Mouse (Mus musculus): ENCODE data around the gene Hist4h4.
"Not testable (repeated sequence)": the region's sequence is repeated elsewhere in the genome, so short reads cannot be mapped to it uniquely, and the experiment has no call there.

Gene Hist4h4

DNA sequence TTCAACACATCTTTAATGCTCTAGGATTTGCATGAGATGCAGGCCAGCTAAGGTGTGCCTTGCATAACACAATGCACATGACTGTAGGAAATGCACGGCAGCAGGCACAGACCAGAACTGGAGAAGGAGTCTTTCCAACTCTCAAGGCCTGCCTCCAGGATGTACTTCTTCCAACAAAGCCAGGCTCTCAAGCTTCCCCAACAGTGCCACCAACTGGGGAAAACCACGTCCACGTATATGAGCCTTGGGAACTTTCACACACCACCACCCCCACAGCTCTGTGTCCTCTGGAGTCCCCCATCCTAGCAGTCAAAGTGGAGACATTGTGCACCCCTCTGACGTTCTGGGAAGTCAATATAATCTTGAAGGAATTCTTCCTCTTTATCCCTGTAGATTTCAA, 8.9 kb upstream of the Hist4h4 start:
- no peak for DNase-seq

DNA sequence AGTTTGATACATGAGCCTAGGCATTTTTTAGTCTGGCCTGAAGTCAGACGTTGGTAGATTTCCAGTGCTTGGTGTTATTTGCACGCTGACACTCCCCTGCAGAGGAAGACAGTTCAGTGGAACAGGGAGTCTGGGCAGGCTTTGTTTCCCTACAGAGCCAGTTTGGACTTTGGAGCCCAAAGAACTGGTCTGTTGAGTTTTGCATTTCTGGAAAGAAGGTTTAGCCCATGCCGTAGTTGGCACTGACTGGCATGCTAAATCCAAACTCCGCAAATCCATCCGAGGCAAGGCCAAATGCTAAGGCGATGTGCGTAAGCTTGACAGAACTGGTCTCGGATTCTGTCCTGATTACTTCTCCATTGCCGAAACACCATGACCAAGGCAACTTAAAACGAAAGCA, 7.0 kb upstream of the Hist4h4 start:
- no peak for DNase-seq

DNA sequence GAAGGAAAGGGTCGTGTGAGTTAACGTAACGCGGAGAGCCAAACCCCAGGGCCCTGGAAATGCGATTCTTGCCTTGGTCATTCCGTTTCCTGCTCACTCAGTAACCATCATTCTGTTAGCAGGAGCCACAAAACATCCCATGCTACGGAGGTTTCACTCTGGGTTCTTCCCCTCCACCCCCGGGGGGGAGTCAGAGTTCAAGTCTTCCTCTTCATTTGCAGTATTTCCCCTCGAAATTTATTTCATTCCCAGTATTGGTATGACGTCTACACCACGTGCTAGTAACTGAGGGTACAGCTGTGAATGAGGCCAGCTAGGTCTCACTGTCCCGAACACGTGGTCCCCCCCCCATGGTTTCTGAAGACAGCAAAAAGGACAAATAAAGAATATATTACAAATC, 5.5 kb upstream of the Hist4h4 start:
- no peak for DNase-seq

DNA sequence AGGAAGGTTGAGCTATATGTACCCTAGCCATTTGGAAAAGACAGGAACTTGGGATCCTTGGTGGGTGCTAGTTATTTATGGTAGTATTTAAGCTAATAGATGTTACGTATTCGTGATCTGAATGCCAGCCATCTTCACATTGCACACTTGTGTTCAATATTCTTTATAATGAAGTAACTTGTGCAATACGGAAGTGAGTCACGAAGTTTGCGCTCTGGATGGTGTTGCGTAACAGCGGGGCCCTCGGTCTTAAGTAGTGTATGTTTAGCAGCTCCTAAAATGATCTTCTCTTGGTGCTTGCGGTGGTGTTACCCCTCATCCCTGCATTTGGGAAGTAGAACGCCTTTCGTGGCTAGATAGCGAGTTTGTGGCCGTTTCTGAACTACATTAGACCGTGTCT, 4.9 kb upstream of the Hist4h4 start:
- DNase-seq: no peak

DNA sequence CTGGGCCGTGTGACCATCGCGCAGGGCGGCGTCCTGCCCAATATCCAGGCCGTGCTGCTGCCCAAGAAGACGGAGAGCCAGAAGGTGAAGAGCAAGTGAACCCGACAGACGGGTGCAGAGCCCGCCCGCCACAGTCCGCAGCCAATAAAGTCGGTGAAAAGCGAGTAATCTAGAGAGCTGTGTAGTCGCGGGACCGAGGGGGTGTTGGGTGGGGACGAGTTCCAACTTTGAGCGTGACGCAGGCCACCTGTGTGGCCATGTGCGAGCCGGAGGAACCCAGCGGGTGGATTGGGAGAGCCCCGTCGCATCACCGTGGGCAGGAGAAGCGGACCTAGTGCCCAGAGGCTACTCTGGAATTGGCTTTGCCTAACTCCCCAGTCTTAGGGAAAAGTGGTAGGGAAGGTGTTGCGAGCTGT, 4.4 kb upstream of the Hist4h4 start:
- DNase-seq: no peak

DNA sequence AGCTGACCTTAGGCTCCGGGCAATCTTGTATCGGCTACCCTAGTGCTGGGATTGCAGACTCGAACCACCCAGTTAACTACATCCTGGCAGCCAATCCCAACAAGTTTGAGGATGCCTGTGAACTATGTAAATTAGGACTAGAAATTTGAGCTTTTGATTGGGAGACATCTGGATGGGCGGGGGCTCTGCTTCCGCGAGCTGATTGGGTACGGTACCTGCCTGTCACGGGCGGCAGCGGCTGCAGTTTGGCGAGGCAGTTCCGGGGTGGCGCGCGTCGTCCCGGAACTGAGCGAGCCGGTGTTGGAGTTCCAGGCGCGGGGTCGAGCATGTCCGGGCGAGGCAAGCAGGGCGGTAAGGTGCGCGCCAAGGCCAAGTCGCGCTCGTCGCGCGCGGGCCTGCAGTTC, 3.8 kb upstream of the Hist4h4 start, which contains the start of gene H2afj:
TSS of gene H2afj (plus strand) at position 231 of the 404 bp plus-strand sequence.
- DNase-seq: peak; percentile 97

DNA sequence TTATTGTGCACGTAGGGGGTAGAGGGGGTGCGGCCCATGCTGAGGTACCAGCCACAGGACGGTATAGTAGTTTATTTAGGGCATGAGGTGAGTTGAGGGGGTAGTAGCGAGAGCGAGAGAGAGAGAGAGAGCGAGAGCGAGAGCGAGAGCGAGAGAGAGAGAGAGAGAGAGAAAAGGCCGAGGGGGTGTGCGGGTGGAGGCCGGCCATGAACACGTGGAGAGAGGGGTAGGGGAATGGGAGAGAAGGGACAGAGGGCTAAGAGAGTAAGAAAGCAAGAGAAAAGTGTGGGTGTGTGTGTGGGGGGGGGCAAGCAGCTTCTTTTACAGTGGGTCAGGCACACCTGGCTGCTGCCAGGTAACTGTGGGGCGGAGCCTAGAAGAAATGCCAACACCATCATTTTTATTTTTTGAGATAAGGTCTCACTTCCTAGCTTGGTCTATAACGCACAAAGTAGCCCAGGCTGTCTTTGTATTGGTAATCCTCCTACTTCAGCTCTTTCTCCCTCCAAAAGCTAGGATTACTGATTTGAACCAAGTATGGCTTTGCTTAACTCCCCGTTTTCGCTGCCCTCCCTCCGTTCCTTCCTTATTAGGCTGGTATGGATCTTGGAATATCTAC, 3.3 kb upstream of the Hist4h4 start:
- DNase-seq: no peak

DNA sequence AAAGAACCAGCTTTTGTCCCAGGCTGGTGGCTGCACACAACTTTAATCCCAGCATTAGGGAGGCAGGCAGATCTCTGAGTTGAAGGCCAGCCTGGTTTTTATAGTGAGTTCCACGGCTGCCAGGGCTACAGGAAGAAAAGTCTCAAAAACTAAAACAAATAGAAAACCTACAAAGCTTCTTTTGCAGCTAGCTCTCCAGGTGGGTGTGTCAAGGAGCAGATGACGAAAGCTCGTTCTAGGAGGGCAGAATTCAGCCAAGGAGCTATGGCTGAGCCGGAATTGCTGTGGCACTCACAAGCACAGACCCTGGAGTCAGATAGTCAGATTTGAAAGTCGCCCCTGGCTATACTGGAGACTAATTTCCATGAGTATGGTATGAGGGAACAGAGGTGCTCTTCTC, 2.6 kb upstream of the Hist4h4 start:
- no peak for DNase-seq

DNA sequence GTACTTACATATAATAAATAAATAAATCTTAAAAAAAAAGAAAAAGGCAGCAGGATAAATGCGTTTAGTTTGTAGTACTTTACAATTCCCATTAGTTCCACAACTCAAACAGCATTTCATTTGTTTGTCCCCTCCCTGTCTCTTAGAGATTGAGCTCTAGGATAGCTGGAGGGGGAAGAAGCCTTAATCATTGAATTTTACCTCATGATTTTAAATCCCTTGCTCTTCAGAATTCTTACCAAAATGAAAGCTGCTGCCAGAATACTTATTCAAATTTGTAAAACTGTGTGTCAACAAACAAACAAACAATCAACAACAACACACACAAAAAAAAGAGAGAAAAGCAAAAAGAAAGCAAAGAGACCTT, 1.2 kb upstream of the Hist4h4 start:
- DNase-seq: no peak

DNA sequence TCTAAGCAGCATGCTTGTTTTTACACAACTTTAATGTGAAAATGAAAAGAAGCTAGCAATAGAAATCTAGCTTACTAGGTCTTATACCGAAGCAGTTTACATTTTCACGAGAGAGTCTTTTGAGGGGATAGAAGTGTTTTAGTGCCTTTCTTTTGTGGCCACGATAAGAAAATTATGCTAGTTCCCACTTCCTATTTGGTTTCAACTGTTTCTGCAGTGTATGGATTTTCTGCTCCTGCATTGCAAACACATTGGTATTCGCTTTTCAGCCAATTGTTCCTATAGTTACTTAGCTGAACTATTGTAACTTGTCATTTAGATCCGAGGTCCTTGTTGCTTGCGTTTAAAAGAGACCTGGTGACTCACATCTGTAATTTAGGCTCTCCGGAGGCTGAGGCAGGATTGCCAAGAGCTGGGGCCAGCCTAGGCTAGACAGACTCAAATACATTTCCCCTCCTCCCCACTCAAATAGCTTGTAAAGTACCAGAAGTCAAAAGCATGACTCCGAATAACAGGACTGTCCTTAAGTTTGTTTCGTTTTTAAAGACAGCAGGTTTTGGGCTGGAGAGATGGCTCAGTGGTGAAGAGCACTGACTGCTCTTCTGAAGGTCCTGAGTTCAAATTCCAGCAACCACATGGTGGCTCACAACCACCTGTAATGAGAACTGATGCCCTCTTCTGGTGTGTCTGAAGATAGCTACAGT, 642 bp upstream of the Hist4h4 start:
- no peak for DNase-seq

DNA sequence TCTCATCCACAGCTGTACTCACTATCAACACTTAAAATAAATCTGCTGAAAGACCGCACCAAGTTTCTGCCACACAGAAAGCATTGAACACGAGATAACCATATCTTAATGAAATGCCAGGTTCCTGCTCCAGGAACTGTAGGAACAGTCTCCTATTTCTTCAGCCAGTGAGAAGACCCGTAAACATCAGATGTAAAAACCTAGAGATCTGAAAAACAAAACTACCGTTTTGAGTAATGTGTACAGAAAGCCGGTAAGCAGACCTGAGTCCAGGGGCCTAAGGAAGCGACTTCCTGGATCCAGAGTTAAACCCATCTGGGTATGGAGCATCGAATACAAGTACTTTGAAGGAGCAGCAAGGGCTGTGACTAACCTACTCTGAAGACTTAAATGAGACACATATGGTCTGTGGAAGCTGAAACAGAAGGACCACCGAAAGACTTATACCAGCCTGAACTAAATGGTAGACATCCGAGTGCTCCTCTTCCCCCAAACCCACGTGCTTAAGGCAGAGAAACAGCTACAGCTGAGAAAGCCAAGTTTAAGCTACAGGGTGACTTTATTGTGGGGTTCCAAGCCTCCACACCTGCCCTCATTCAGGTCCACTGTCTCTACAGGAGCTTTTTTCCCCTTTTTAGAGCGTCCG, 999 bp downstream of the Hist4h4 start:
- DNase-seq: no peak

DNA sequence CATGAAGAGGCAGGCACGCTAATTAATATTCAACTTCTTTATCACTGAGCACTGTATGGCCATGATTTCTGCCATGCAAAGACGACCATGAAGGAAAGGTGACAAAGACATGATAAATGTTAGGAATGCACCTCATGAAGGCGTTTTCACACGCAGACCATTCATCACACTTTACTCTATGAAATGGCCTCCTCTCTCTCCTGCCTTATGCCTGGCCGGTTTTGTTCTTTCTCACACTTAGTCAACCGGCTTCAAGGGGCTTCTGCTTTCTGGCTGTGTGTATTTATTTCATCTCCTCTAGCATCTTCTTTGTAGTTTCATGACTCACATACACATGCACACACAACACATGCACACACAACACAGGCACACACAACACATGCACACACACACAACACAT, 2.9 kb downstream of the Hist4h4 start:
- no peak for DNase-seq

DNA sequence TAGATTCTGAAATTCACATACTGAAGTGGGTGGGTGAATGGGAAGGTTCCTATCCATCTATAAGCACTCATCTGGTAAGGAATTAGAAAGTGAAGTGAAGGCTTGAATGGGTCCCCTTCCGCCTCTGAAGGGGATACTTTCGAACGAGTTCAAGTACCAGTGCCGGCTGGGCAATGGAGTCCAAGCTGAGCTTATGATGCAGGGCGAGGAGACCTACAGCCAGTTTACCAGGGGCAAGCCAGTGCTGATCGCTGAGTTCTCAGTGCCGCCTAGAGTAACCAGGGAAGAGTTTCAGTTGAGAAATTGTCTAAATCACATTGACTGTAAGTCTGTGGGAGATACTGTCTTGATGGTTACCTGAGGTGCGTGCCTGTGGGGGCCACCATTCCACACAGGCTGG, 3.5 kb downstream of the Hist4h4 start:
- DNase-seq: no peak

DNA sequence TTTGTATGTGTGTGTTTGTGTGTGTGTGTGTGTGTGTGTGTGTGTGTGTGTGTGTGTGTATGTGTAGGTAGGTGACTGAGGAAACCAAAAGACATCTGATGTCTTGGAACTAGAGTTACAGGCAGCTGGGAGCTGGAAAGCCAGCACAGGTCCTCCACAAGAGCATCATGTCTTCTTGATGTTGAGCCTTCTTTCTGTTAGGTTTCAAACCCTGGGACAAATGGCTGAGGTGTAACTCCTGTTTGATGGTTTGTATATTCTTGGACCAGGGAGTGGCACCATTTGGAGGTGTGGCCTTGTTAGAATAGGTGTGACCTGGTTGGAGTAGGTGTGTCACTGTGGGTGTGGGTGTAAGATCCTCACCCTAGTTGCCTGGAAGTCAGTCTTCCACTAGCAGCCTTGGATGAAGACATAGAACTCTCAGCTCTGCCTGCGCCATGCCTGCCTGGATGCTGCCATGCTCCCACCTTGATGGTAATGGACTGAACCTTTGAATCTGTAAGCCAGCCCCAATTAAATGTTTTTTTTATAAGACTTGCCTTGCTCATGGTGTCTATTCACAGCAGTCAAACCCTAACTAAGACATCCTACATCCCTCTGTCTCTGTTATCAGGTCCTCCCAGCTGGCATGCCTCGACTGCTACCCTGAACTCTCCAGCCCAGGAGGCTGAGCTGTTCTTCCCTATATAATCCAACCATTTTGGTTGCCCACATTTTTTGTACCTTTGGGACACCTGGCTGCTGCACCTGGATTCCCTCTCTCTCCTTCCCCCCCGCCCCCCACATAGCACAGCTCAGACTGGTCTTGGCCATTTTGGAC, 6.1 kb downstream of the Hist4h4 start:
- not testable (repeated sequence) for DNase-seq

DNA sequence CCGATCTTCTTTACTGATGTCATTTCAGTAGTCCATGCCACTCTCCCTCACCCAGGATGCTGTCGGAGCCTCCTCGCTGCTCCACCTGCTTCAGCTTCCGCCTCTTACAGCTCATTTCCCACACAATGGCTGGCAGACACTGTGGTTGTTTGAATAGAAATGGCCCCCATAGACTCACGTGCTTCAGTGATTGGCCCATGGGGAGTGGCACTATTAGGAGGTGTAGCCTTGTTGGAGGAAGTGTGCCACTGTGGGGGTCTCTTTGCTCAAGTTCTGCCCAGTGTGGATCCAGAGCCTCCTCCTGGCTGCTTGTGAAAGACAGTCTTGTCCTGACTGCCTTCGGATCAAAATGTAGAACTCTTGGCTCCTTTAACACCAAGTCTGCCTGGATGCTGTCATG, 8.4 kb downstream of the Hist4h4 start:
- no peak for DNase-seq

DNA sequence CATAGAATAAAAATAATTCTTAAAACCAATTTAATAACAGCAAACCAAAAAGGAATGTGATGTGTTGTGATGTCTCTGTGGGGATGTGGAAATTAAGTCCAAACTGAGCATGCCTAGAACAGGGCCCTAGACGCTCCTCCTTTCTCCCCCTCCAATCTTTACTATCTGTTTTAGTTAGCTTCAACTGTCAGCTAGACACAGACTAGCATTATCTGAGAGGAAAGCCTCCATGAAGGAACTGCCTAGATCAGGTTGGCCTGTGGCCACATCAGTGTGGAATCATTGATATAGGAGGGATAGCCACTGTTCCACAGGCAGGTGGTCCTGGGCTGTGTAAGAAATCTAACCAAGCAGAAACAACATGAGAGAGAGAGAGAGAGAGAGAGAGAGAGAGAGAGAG, 9.1 kb downstream of the Hist4h4 start:
- DNase-seq: no peak

DNA sequence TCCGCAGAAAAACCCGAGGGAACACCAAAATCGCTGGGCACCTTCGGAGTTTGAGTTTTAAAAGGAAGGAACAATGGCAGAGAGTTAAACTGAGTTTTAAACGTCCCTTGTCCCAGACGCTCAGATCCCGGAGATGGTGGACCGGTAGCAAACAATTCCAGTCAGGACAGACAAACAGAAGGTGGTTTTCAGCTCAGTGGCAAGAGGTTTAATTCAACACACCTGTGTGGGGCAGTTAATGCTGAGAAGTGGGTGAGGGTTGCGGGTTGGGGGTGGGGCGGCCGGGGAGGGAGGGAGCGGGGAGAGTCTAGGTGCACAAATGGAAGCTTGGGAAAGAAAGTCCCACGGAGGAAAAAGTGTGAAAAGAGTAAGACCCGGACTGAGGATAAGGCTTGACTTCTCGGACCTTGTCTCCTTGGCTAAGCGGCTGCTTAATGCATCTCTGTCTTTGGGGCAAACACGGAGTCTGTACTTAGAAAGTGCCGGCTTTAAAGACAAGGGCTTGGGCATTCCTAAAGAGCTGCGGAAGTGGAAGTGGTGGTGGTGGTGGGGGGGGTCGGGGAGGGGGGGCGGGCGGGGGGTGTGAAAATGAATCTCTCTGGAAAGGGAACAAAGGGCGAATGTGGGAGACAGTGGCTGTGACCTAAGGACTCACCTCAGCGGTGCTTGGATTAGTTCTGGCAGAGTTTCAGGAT, 10.2 kb downstream of the Hist4h4 start:
- no peak for DNase-seq

DNA sequence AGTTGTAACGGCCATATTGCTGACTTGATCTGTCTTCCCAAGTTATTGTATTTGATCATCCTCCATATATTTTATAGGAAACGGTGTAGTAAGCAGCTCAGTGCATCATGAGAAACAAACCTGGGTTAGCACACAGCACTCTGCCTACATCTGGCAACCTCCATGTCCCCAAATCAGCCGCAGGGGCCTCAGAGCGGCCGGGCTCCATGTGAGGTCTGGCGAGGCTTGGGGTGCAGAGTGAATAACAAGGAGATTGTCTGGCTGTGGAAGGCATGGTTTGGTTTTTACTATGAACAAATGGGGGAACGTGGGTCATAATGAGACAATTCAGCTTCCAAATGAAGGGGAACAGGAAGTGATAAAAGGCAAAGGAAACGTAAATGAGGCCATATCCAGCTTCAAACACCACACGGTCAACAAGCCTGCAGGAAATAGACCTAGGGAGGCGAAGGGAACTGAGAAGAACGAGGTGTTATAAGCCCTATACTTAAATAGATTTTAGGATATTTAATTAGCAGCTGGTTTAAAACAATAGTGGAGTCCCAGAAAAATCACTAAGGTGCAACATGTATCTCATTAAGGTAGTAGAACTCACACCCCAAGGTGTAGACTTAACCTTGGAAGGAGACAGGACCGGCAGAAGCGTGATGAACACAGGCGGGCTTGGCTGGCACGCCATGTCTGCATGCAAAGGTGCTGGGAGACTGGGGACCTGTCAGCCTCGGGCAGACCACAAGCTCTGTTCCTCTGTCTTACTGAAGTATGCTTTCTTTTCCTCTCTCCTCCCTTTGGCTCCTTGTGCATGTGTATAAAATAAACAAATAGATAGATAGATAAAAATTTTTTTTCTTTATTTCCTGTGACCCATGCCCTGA, 11.1 kb downstream of the Hist4h4 start:
- no peak for DNase-seq

DNA sequence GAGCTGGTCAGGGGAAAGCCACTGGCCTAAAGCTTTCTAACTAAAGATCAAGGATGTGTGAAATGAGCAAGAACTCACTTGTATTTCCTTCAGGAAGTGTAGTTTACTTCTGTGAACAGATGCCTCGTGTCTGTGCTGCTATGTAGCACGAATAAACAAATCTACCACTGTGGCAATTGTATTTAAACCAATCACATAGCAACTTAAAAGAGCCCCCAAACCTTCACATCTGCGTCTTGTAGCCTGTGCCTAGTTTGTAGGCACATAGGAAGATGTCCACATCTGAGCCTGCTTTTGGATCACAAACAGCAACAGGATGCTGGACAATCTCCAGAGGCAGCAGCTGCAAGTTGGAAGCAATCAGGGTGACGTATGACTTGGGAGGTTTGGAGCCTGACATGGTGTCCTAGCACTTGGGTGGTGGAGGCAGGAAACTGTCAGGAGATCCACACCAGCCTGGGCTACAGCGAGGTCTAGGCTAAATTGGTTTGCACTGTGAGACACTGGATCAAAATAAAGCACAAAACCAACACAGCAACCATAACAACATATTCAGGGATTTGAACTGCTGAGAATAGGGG, 14.7 kb downstream of the Hist4h4 start:
- no peak for DNase-seq

DNA sequence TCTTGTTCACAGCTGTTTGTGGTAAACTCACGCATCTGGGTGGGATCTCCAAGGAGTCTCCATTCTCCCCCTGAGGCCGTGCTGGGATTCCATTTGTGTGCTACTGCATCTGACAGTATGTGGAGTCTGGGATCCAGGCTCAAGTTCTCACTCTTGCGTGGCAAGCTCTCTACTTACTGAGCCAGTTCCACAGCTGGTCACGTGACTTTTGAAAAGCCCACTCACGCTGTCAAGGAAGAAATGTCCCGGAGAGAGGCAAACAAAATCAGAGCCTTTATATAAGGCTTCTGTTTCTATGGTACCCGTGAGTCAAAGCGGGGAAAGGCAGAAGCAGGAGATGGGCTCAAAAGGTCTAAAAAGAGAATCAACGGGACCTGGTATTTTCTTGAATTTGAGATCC, 21.5 kb downstream of the Hist4h4 start:
- DNase-seq: no peak

DNA sequence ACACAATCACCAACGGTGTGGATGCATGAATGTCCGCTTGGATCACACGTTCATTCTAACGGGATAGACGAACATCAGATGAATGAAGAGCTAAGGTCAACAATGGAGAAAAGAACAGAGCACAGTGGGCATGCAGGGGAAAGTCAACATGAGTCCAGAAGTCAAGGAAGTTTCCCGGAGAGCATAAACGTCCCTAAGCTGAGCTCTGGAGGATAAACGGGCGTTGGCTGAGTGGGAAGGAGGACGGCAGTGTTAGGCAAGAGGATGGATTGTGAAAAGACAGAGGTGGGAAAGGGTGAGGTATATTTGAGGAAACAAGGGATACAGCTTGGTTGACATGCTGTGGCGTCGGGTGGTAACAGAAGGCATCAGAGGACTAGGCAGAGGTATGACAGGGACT, 22.1 kb downstream of the Hist4h4 start:
- DNase-seq: no peak

Data from cerebellum, adult 11 months (tissue).